Mouse (Mus musculus) heart, postnatal 14 days (tissue): Measurements from ENCODE around the gene Agbl1. TPM values are rescaled to one million over a fixed set of nuclear protein-coding genes. Genes with fewer than 3 reads are reported as not detected.

ENCODE experiments used
- DNase-seq, 2 experiments: peaks; one replicate each; pipeline ENCODE4 v3.0.0; 2021 to 2022
- intact Hi-C: fragments of 180-260 bp; cut with DNase I; formaldehyde crosslinking; loops from one replicate; pipeline ENCODE4 v1.15.1; 2025
- total RNA-seq, 2 experiments: library from RNA; stranded (reverse); gene quantifications; 2 replicates each; pipeline ENCODE4 v1.2.3; 2021

Gene Agbl1
- total RNA-seq, 2 experiments from 2014 or later = 0.26 to 0.49 TPM

GRCm38 (mm10) chr7:77149846-77150245, 920.2 kb downstream of the Agbl1 start:
- intact Hi-C loops = no loop called here
- DNase-seq = no peak

DNA sequence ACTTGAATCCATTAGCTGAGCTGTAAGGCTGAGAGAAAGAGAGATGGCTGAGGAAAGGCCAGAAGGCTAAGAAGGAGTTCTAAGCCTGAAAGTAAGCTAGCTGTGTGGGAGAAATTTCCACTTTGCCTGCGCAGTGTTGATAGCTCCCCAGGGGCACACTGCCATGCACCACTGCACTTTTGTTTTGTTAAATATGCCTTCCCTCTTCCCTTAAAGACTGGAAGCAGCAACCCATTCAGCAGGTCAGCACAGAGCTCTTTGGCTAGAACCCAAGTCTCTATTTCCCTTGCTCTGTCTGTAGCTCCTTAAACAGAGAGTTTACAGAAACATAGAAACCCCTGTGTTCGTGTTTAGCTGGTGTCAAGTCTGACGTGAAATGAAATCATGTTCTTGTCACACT, 922.7 kb downstream of the Agbl1 start:
- no peak for DNase-seq
- intact Hi-C loops = no loop called here

DNA sequence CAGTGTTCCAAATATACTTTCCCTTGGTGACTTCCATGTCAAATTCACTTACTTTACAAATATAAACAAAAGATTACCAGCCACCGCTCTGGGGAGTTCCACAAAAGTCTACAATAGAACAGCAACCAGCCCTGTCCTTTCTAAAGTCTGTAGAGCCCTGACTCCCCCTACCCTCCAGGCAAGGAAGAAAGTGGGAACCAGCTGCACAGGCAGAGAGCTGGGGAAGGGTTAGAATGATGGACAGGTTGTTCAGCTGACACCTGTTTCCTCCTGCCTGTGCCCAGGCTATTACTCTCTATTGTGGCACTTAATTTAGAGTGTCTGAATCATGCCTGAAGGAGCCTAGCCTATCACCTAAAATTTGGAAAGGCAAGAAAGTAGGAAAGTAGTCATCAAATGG, 923.2 kb downstream of the Agbl1 start:
- intact Hi-C loops = no loop called here
- DNase-seq = no peak

- intact Hi-C loops = no loop called here
- no peak for DNase-seq
These were observed 935.2 kb downstream of the Agbl1 start for GRCm38 (mm10) chr7:77164921-77165320.
